Mouse (Mus musculus) Muller cell, postnatal 12 days (primary cell): Measurements from ENCODE around the gene Gpr161.
A peak's percentile ranks its signal among the peaks of the same experiment; 100 is the strongest.

ENCODE experiments used
- DNase-seq: peaks from one replicate; pipeline ENCODE4 v3.0.0-alpha.2; 2015; ENCODE audit errors: inconsistent ontology term

Gene Gpr161

DNA sequence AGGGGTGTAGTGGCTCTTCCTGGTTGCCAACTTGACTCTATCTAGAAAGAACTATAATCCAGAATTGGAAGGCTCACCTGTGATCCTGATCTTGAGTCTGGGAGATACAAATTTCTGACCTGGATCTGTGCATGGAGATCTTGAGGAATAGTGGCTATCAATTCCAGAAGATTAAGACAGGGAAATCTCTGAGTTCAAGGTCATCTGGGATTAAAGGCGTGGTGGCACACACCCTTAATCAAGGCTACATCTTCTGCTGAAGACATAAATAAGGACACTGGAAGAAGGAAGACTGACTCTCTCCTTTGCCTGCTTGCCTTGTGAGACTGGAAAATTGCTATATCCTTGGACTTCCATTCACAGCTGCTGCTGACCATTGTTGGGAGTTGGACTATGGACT is at the start of gene Gpr161:
Gene Gpr161 (plus strand): TSS at position 301 of the 400 bp plus-strand sequence.
- no peak for DNase-seq

DNA sequence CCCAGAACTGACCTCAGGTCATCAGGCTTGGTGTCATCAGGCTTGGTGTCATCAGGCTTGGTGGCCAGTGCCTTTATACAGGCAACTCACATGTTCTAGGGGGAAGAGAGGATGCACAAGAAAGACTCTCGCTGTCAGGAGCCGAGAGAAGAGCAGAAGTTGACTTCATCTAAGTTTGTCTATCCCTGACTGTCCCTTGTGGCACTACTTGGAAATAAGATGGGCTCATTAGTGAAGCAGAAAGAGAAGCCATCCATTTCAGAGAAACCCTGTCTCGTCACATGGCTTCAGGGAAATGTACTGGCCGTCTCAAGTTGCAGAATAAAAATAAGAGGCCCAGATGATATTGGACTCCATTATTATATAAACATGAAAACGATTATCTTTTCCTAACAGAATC is 49.0 kb upstream of the Gpr161 start:
- no peak for DNase-seq

DNA sequence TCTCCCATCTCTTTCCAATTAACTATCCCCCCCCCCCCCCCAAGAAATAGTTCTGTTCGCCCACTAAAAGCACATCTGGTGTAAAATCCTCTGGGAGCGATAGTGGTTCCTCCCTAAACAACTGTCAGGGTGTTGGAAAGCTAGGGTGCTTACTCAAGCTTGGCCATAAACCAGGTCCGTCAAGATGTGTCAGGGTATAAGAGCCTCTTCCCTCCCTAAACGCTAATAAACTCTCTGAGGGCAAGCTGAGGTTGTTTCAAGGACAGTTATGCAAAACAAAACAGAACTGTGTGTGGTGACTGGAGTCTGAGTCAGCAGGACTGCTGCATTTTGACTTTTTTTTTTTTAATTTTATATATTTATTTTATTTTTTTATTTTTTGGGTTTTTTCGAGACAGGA is 48.5 kb upstream of the Gpr161 start:
- DNase-seq, result no peak

DNA sequence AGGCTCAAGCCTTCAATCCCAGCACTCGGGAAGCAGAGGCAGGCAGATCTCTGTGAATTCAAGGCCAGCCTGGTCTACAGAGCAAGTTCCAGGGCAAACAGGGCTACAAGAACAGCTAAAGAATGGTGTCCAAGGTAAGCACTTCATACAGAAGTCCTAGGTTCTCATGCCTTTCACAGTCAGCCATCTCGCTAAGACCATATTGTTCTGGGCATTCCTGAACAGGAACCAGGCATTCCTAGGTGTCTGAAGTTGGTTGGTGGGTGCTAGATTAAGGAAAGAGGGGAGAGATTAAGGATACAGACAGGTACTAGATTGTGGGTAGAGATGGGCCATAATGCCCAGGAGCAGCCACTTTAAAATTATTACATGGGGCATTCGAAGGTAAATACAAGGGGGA is 47.8 kb upstream of the Gpr161 start:
- no peak for DNase-seq

DNA sequence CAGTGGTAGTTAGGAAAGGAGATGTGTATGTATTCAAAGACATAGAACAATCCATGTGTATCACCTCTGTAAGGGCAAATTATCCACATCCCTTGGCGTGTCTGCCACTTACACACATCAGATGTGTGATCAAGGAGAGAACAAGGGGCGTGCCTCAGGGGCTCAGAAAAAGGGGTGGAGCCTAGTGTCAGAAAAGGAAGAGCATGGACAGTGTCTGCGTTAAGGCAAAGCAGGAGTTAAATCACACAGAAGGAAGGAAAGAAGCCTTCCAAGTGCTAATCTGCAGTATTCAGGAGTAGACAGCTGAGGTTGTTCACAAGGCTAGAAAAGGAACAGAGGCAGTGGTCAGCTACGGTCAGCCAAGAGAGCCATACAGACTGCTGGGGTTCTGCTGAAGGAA is 46.7 kb upstream of the Gpr161 start:
- no peak for DNase-seq

DNA sequence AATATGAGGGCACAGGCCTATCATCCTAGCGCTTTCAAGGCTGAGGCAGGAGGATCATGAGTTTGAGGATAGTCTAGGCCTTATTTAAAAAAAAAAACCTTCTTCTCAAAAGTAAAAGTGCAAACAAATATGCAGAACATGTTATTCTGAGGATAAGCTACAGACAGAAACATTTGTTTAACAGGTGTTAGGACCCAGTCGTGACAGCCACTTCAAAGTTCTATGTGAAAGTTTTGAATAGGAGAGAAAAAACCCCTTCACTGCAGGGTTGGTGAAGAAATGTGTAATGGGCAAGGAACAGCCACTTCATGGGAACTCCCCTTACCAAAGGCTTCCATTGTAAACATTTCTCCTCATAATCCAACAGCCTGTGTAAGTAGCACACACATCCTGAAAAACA is 45.0 kb upstream of the Gpr161 start:
- no peak for DNase-seq

DNA sequence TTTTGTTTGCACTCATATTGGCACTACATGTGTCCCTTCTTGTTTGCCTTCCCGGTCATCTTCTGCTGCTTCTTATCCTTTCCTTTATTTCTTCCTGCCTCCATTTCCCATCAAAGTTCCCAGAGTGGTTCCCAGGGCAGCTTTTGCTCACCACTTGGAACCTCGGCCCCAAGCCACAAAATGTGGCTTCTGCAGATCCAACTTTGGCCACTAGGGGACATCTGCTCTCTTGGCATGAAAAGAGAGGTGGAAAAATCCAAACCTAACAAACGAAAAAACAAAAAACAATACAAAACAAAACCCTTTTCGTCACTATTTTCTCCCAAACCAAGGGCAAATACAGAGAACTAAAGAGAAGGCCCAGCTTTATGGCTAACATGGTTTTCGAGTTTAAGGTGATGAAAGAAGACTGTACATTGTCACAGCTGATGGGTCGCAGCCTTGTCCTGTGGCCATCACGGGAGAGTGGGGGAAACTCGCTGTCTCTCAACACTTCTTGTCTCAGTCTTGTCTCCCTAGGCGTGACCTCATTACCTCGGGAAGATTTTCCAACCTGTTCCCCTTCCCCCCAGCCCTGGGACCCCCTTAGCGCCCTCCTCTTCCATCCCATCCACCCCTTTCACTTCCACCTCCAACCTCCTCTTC is 43.4 kb upstream of the Gpr161 start:
- peak; percentile 64 for DNase-seq

DNA sequence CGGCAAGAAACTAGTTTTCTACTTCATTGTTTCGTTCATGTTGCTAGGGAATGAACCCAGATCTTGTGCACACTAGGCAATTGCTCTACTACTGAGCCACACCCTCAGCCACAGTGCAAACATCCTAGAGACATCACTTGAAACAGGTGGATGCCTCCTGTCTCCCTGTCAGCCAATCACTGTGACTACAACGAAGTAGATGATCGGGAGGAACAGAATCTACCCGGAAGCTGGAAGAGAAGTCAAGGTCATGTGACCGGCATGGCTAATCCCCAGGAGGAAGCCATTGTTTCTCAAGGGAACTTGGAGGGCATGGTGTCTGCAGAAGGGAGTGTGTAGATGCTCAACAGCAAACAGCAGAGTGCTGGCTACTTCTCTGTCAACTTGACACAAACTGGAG is 20.6 kb upstream of the Gpr161 start:
- no peak for DNase-seq

DNA sequence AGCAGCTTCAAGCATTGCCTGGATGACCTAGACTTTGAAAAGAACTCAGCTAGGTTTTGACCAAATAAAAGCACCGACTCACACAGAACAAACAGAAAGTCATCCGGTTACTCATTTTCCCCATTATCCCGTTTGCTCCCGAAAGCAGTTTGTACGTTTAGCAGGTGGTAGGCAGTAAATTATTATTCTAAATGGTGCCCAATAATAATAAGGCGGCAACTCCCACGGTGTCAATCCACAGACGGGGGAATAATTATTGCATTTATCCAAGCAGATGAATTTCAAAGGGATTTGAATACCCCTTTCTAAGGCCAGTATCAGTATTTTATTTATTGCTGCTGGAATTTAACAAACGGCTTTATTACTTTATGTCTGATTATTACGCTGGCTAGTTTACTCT is 14.8 kb upstream of the Gpr161 start:
- no peak for DNase-seq

DNA sequence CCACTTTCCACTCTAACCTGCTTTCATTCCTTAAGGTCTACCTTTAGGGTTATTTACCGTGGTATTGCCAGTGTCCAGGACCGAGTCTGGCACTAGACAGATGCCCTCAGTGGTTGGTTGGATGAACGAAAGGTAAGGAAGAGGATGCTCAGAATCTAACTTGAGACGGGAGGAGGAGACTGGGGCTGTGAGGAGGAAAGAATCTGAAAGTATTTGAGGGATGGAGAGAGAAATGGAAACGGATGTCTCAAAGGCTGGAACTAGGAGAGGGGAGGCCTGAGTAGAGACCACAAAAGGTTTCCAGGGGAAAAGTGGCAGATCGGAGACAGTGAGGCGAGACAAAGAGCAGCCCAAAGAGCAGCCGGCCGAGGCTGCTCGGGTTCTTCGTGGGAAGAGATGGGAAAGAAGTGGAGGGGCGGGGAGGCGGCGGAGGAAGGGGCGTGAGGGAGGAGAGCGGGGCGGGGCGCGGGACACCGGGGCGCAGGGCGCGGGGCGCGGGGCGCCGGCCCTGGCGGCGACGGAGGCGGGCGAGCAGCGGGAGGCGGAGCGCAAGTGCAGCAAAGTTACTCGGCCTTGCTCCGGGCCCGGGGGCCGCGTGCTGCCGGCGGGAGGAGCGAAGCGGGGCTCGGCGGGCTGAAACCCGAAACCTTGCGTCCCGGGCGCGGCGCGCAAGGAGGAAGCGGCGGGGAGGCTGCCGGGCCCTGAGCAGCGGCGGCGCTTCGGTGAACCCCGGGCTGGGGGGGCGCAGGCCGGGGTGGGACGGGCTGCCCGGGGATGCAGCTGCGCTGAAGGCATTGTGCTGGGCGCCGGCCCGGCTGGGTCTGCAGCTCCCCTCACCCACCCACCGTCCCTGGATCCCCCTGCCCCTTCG is 14.0 kb upstream of the Gpr161 start:
- DNase-seq, result peak; percentile 84

DNA sequence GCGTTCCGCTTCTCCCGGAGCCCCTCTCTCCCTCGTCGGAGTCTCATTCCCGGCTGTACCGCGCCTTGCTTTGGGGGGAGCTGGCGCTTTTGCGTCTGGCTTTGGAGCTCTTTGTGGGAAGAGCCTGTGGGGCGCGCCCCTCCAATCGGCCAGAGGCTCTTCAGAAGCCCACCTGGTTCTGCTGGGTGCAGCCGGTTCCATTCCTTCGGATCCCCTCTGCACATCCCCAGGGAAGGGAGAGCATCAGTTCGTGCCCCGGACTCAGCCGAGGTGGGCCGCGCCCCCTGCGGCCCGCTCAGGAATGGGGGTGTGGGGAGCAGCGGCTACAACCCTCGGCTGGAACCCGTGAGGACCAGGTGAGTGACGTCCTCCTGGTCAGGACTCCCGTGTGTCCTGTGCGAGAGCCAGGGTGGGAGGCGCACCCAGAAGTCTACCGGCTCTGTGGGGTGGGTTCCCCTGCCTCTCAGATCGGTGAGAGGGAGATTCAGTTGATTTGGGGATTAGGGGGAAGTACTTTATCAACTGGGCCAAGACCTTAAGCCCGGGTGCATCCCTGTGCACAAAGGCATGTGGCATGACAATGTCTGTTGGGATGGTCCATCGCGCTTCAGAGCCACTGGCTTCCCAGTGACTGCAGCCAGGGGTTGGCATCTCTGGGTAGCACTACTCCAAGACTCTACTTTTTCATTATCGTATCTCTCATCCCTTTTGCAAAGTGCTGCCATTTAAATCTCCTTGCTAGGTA is 13.2 kb upstream of the Gpr161 start:
- DNase-seq, result no peak

DNA sequence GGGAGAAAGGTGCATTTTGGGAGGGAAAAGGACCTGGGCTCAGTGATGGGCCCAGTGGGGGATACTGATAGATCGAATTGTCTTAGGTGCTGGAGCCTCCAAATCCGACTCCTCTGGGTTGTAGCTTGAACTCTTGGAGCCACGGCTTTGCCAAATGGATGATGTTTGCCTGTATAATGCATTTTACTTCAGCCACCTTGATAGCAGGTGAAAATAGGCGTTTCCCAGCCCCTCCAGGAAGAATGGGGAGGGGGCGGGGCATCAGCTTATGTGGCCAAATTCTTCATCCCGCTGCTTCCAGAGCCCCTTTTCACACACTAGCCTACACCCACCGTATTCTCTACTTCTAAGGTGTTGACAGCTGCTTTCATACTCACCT is 12.6 kb upstream of the Gpr161 start:
- DNase-seq, result no peak

DNA sequence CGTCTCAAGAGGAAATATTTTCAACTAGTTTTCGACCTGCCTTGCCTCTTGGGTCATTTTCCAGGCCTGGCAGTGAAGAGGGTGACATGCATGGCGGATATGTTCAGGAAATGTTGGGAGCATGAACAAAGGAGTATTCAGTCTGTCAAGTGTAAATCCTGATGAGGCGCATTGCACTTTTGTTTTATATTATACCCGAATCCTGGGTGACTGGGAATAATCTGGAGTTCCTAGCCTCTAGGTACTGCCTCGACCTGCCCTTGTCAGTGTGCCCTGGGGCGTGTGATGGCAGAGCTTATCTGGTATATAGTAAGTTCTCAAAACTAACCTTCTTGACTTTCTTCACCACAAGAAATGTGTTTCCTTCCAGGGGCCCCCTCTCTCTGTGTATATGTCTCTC is 11.5 kb upstream of the Gpr161 start:
- no peak for DNase-seq

DNA sequence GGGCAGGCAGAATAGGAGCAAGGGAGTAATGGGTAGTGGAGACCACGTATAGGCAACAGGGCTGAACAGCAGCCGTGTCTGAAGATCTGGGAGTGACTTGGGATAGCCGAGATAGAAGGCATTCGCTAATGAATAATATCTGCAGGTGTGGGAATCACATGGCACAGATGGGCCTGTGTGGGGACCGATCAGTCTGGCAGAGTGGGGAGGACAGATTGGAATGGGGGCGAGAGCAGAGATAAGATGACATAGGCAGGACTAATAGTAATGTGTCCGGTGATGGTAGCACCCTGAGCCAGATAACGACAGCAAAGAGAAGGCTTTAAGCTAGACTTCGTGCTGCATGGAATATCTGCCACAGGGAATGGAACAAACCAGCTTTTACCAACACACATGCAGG is 7.4 kb upstream of the Gpr161 start:
- no peak for DNase-seq

DNA sequence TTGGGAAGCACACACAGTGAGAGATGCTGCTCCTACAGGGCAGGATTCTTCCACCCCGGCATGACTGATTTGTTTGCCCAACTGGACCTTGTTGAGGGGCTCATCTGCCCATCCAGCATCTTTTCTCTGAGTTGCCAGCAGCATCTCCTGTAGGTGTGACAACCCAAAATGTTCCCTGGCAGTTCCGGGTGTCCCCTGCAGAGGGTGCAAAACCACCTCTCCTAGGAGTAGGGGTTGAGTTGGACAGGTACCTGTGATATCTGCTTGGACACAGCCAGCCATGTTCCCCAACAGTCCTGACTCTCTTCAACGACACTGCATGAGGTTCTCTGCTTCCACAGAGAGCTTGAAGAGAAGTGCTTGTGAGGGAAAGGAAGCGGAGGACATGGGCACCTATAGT is 5.8 kb upstream of the Gpr161 start:
- no peak for DNase-seq

DNA sequence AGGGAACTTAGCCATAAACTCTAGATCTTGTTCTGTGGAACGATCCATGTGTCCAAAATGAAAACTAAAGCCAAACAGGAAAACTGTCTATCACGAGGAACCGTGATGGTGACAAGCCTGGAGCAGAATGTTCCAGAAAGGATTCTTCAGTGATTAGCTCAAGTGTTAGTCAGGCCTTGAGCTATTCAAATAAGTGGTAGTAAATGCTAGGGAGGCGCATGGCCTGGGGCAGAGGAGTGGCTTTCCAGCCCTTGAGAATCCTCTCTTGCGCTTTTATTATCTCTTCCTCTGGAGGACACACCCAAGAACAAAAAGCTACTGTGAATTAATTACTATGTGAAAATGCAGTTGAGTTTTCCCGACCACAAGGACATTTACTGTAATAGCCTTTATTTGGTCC is 4.0 kb upstream of the Gpr161 start:
- DNase-seq, result no peak

DNA sequence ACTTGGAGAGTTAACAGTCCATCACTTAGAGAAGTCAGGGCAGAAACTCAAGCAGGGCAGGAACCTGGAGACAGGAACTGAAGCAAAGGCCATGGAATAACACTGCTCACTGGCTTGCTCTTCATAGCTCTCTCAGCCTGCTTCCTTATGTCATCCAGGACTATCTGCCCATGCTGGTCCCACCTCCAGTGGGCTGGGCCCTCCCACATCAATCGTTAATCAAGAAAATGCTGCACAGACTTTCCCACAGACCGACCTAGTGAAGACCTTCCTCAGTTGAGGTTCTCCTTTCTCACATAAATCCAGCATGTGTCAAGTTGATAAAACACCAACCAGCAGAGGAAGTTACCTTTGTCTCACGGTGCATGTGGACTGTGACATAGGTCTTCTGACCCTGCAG is 5.5 kb downstream of the Gpr161 start:
- DNase-seq, result no peak

DNA sequence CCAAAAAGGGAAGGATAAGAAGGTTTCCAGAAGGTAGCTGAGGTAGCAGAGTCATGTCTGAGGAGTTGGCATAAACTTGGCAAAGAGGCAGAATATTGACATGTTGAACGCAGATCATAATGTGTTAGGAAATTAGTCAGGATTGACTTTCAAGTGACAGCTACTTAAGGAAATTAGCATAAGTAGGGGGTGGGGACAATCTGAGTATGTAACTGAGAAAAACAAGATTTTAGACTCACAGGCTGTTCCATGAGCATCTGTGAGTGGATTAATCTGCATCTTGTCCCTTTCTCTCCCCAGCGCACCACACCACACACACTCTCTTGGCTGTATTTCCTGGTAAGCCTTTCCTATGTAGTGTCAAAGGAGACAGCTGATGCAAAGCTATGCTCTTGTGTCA is 6.0 kb downstream of the Gpr161 start:
- DNase-seq, result no peak

DNA sequence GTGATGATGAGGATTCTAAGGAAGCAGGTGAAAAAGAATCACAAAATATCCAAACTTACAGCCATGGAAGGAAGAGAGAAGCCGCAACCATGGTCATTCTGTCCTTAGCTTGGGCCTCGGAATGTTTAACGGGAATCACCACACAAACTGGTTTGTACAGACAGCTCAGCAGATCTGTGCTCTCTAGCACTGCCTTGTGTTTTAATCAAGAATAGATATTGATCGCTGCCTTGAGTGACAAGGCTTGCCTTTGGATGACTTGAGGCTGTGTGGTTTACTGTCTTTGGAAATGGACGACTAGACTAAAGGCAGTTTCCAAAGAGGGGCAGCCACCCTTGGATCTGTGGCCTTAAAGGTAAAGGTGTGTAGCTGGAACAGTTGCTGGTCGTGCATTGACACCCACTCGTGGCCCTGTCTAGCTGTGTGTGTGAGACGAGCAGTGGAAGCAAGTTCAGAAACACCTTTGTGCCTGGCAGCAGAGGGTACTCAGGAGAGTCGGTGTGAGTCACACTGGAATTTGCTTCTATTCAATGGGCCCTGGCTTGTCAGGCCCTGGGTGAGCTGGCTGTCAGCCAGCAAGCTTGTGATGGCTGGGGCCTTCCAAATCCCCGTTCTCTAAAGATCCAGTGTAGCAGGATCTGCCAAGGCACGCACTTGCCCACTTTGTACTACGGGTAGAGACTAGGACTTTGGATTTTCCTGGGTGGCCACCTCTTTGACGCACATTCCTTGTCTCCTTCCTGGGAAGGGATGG is 7.0 kb downstream of the Gpr161 start:
- peak; percentile 89 for DNase-seq

DNA sequence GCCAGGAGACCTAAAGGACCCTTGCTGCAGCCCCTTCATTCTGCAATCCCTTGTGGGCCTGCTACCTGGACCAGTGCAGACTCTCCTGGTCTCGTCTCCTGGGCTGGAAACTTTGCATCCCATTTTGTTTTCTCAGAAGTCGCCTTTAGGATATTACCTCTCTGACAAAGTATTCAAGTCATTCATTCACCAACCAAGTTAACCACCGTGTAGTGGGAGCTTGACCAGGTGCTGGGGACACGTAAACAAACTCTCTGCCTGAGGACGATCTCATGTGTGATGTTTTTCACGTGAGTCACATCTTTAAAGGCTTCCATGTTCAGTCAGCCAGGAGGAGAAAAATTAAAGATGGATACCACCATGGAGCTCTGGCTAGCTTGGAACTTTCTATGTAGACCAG is 7.6 kb downstream of the Gpr161 start:
- no peak for DNase-seq

DNA sequence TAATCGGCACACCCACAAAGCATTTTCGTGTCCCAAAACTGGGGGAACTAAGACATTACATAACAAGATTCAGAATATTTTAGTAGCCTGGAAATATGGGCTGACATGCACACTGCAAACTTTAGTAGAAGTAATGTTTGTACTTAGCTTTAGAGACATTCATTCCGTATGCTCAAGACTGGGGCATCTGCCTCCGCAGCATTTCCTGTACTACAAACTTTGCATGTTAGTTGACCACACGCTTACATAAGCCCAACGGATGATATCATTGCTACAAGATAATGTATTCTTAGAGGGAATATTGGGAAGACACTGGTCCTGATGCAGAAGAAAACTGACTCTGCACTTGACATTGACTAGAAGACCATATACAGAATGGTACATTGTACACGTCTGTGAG is 8.8 kb downstream of the Gpr161 start:
- no peak for DNase-seq

DNA sequence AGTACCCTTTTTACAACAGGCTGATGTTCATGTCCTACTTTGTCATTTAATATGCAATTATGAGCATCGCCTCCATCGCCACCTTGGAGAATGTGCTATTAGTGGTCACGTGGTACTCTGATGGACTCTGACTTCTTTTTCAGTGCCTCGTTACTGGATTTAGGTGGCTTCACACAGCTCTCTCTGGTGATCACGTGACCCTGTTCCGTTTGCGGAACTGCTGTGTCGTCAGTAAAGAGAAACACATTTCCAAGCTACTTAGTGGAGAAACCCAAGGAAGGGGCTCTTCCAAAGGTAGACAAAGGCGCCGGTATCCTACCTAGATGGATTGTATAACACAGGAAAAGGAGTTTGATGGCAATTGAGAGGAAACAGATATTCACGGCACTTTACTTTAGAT is 12.6 kb downstream of the Gpr161 start:
- DNase-seq, result no peak
